Mouse (Mus musculus) small intestine, adult 2 months (tissue): ENCODE measurements around the gene Rest.

Source experiments
- CTCF ChIP-seq: fragments of 200-500 bp; IDR thresholded peaks from 2 replicates; pipeline ENCODE4 v1.5.1; 2012; ENCODE audit warnings: low read depth, mild to moderate bottlenecking, control low read depth, inconsistent platforms, low read length, moderate library complexity, mixed read lengths; ENCODE audit not compliant: insufficient replicate concordance, insufficient read length; ENCODE audit errors: extremely low read depth
- POLR2A ChIP-seq: fragments of 200-500 bp; IDR thresholded peaks from 2 replicates; pipeline ENCODE4 v1.6.1; 2012; ENCODE audit warnings: low read depth, mild to moderate bottlenecking, control low read depth, inconsistent platforms, low read length, moderate library complexity

DNA sequence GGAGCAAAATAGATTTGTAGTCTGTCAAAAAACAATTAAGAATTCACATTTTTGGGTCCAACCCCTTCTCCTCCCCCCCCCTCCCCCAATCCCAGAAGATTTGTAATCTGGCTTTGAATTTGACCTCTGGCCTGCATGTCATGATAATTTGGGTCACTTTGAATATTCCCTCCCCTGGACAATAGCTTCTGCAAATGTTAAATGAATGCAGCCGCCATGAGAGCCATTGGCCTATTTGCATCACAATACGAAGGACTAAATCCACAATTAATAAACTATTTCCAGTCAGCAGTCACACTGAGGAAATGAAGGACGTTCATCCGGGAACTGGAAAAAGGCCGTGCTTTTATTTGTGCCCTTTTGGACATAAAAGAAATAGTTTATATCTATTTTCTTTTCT lies 3.2 kb upstream of the Rest start:
- TF ChIP-seq CTCF, result no peak
- TF ChIP-seq POLR2A, result no peak
